Mouse (Mus musculus): Measurements from ENCODE around the gene Nol8. TPM values are rescaled to one million over a fixed set of nuclear protein-coding genes. Genes with fewer than 3 reads are reported as not detected.

Gene Nol8
- total and polyA plus RNA-seq, 3 experiments = 3.0 to 90.0 (median 59.2) TPM

- peaks cover 14% of the 10 kb centered on the region for H3K4me1 ChIP-seq (ENCODE audit: insufficient read depth, low read depth, low read length)
- H3K4me3 ChIP-seq (ENCODE audit: low read depth, low read length) = no peak overlapping the region
- peaks cover 10% of the 10 kb centered on the region for H3K36me3 ChIP-seq (replicated peaks)
- DNase-seq (ENCODE audit: low spot score) = no peak
- no peak for TF ChIP-seq GATA1 (IDR thresholded peaks at IDR 0.05; ENCODE audit: borderline replicate concordance, low read length)
- 0 out of 2 replicates have a peak, but pooled peaks have one; percentile 6 for TF ChIP-seq TAL1 (conservative IDR thresholded peaks at IDR 0.05; ENCODE audit: low read depth, low read length)
- no peaks in the 10 kb centered on the region for H3K9me3 ChIP-seq (replicated peaks)
- ATAC-seq (ENCODE audit: extremely low read depth, insufficient number of reproducible peaks, low FRiP score, poor library complexity, severe bottlenecking) = no peak
- H3K27me3 ChIP-seq (ENCODE audit: insufficient read depth, low read length) = no peaks in the 10 kb centered on the region
Measured at GRCm38 (mm10) chr13:49618365-49618764, 34.5 kb upstream of the Nol8 start.

- DNase-seq (ENCODE audit: low spot score) (no peak), ATAC-seq (ENCODE audit: extremely low read depth, insufficient number of reproducible peaks, low FRiP score, poor library complexity, severe bottlenecking) (no peak)
- Histone ChIP-seq H3K9me3 (replicated peaks) (no peaks in the 10 kb centered on the region), H3K4me3 (ENCODE audit: low read depth, low read length) (no peak overlapping the region), H3K36me3 (replicated peaks) (peaks cover 8% of the 10 kb centered on the region), H3K27me3 (ENCODE audit: insufficient read depth, low read length) (no peaks in the 10 kb centered on the region), H3K4me1 (ENCODE audit: insufficient read depth, low read depth, low read length) (peaks cover 11% of the 10 kb centered on the region)
- no peak for TF ChIP-seq GATA1 (IDR thresholded peaks at IDR 0.05; ENCODE audit: borderline replicate concordance, low read length)
- TF ChIP-seq POLR2AphosphoS5 (IDR thresholded peaks at IDR 0.05; ENCODE audit: insufficient replicate concordance, low read depth, low read length) = no peak
- no peak for TF ChIP-seq CTCF (IDR thresholded peaks at IDR 0.05; ENCODE audit: low read depth, low read length)
- no peak for TF ChIP-seq GATA2 (IDR thresholded peaks at IDR 0.05; ENCODE audit: borderline replicate concordance, low read depth, low read length)
- TF ChIP-seq TAL1 (conservative IDR thresholded peaks at IDR 0.05; ENCODE audit: low read depth, low read length) = no peak
Measured at GRCm38 (mm10) chr13:49623216-49623615, 29.7 kb upstream of the Nol8 start.

- H3K9me3 ChIP-seq (replicated peaks) = no peaks in the 10 kb centered on the region
- no peaks in the 10 kb centered on the region for H3K4me1 ChIP-seq (ENCODE audit: insufficient read depth, low read depth, low read length)
- no peaks in the 10 kb centered on the region for H3K27me3 ChIP-seq (ENCODE audit: insufficient read depth, low read length)
- ATAC-seq (ENCODE audit: extremely low read depth, insufficient number of reproducible peaks, low FRiP score, poor library complexity, severe bottlenecking) (no peak), DNase-seq (ENCODE audit: low spot score) (no peak)
- TF ChIP-seq GATA2 (IDR thresholded peaks at IDR 0.05; ENCODE audit: borderline replicate concordance, low read depth, low read length) (no peak), POLR2AphosphoS5 (IDR thresholded peaks at IDR 0.05; ENCODE audit: insufficient replicate concordance, low read depth, low read length) (no peak), TAL1 (conservative IDR thresholded peaks at IDR 0.05; ENCODE audit: low read depth, low read length) (no peak)
- peaks cover 27% of the 10 kb centered on the region for H3K36me3 ChIP-seq (replicated peaks)
- H3K4me3 ChIP-seq (ENCODE audit: low read depth, low read length) = no peak overlapping the region
Measured at GRCm38 (mm10) chr13:49628167-49628566, 24.7 kb upstream of the Nol8 start.

DNA sequence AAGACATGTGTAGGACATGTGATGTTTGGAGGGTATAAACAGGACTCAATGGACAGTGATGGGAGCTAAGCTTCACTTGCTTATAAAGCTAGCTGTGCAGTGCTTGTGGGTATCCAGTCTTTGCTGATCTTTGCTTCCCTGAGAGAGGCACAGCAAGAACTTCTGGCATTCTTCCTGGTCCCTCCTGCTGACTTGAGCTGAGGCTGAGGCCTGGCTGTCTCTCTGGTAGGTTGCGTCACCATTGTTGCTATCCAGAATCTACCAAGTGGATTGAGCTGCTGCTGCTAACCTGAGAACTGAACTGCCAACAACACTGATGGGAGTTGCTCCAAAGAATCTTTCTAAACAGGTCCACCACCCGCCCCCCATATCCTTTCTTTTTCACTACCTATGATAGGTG, 23.8 kb upstream of the Nol8 start:
- H3K36me3 ChIP-seq (replicated peaks) = peaks cover 28% of the 10 kb centered on the region
- H3K4me3 ChIP-seq (ENCODE audit: low read depth, low read length) = no peak overlapping the region
- no peaks in the 10 kb centered on the region for H3K4me1 ChIP-seq (ENCODE audit: insufficient read depth, low read depth, low read length)
- no peak for TF ChIP-seq POLR2AphosphoS5 (IDR thresholded peaks at IDR 0.05; ENCODE audit: insufficient replicate concordance, low read depth, low read length)
- TF ChIP-seq GATA1 (IDR thresholded peaks at IDR 0.05; ENCODE audit: borderline replicate concordance, low read length) = no peak
- TF ChIP-seq TAL1 (conservative IDR thresholded peaks at IDR 0.05; ENCODE audit: low read depth, low read length) = no peak
- no peak for TF ChIP-seq GATA2 (IDR thresholded peaks at IDR 0.05; ENCODE audit: borderline replicate concordance, low read depth, low read length)
- TF ChIP-seq CTCF (IDR thresholded peaks at IDR 0.05; ENCODE audit: low read depth, low read length) = no peak
- ATAC-seq (ENCODE audit: extremely low read depth, insufficient number of reproducible peaks, low FRiP score, poor library complexity, severe bottlenecking) (no peak), DNase-seq (ENCODE audit: low spot score) (no peak)
- no peaks in the 10 kb centered on the region for H3K27me3 ChIP-seq (ENCODE audit: insufficient read depth, low read length)
- H3K9me3 ChIP-seq (replicated peaks) = no peaks in the 10 kb centered on the region

GRCm38 (mm10) chr13:49639965-49640364, 12.9 kb upstream of the Nol8 start:
- Histone ChIP-seq H3K4me1 (ENCODE audit: insufficient read depth, low read depth, low read length) (peaks cover 13% of the 10 kb centered on the region), H3K9me3 (replicated peaks) (no peaks in the 10 kb centered on the region), H3K27me3 (ENCODE audit: insufficient read depth, low read length) (no peaks in the 10 kb centered on the region), H3K36me3 (replicated peaks) (peaks cover 63% of the 10 kb centered on the region), H3K4me3 (ENCODE audit: low read depth, low read length) (no peak overlapping the region)
- TF ChIP-seq GATA1 (IDR thresholded peaks at IDR 0.05; ENCODE audit: borderline replicate concordance, low read length) (no peak), POLR2AphosphoS5 (IDR thresholded peaks at IDR 0.05; ENCODE audit: insufficient replicate concordance, low read depth, low read length) (no peak), GATA2 (IDR thresholded peaks at IDR 0.05; ENCODE audit: borderline replicate concordance, low read depth, low read length) (no peak), TAL1 (conservative IDR thresholded peaks at IDR 0.05; ENCODE audit: low read depth, low read length) (no peak), CTCF (IDR thresholded peaks at IDR 0.05; ENCODE audit: low read depth, low read length) (no peak)
- DNase-seq (ENCODE audit: low spot score) = no peak
- peak; percentile 49; the same call in 1 of the 2 replicates for ATAC-seq (ENCODE audit: extremely low read depth, insufficient number of reproducible peaks, low FRiP score, poor library complexity, severe bottlenecking)

DNA sequence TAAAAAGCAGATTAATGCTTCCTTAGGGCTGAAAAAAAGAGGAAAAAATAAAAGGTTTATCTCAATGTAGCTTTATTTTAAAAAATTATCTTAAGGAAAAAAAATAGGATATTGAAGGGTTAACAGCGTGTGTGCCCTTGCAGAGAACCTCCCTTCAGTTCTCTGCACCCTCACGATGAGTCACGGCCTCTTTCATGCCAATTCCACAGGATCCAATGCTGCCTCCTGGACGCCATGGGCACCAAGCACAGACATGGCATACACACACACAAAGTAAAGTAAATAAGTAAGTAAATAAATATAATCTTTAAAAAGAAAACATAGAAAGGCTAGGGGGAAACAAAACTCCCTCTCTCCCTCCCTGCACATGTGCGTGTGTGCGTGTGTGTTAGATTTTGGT, 10.2 kb upstream of the Nol8 start:
- no peaks in the 10 kb centered on the region for H3K27me3 ChIP-seq (ENCODE audit: insufficient read depth, low read length)
- TF ChIP-seq TAL1 (conservative IDR thresholded peaks at IDR 0.05; ENCODE audit: low read depth, low read length) (no peak), POLR2AphosphoS5 (IDR thresholded peaks at IDR 0.05; ENCODE audit: insufficient replicate concordance, low read depth, low read length) (no peak), GATA2 (IDR thresholded peaks at IDR 0.05; ENCODE audit: borderline replicate concordance, low read depth, low read length) (no peak), CTCF (IDR thresholded peaks at IDR 0.05; ENCODE audit: low read depth, low read length) (no peak), GATA1 (IDR thresholded peaks at IDR 0.05; ENCODE audit: borderline replicate concordance, low read length) (no peak)

More for the DNA sequence above, 10.2 kb upstream of the Nol8 start:
- Histone ChIP-seq H3K36me3 (replicated peaks) (peaks cover 57% of the 10 kb centered on the region), H3K9me3 (replicated peaks) (no peaks in the 10 kb centered on the region), H3K4me1 (ENCODE audit: insufficient read depth, low read depth, low read length) (peaks cover 13% of the 10 kb centered on the region), H3K4me3 (ENCODE audit: low read depth, low read length) (no peak overlapping the region)
- ATAC-seq (ENCODE audit: extremely low read depth, insufficient number of reproducible peaks, low FRiP score, poor library complexity, severe bottlenecking) (no peak), DNase-seq (ENCODE audit: low spot score) (no peak)

Measured in G1E (cell line).